Mouse (Mus musculus) spleen, adult 2 months (tissue): Measurements from ENCODE around the gene Zfp36l2.

Experiments used
- CTCF ChIP-seq: fragments of 200-500 bp; IDR thresholded peaks from 2 replicates; pipeline ENCODE4 v1.5.1; 2011; ENCODE audit warnings: mild to moderate bottlenecking, inconsistent platforms; ENCODE audit not compliant: insufficient read depth, insufficient read length, insufficient replicate concordance; ENCODE audit errors: extremely low read depth
- POLR2A ChIP-seq: fragments of 200-500 bp; IDR thresholded peaks from 2 replicates; pipeline ENCODE4 v1.6.1; 2011; ENCODE audit warnings: low read depth, low read length, inconsistent platforms

GRCm38 (mm10) chr17:84181502-84182310 is 6.0 kb downstream of the Zfp36l2 start:
- TF ChIP-seq CTCF: no peak
- peak; percentile 58 for TF ChIP-seq POLR2A
